ENCODE assay signal across 10 mouse cellular contexts in the genomic region with DNA sequence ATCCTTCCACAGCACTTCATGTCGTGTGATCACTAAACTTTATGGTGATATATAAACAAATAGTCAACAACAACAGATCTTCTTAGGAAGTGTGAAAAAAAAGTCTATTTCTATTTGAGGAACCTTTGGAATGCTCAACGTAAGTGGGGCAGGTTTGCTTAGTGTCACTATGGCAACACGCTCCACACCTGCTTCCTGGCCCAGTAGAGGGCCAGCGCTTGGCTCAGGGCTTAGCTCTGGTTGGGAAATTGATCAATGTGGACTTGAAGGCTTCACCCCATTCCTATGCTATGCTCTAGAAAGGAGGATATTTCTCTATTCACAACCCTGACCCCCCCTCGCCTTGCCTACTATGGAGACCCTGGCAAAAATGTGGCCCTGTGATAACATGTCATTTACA.
DNase-seq lines count a peak whose midpoint lies in the region; ATAC-seq lines count a peak whose summit lies in the region.
"Had no signal": no experiment of that assay in that cellular context is flagged by ENCODE, and none has a peak within 500 bp of the region (broad histone marks: within the 10 kb centered on the region; RNA-seq: fewer than 3 reads in every experiment).

No protein-coding gene starts in this region.

- H3K27ac ChIP-seq in forebrain, embryonic 15.5 days (replicated peaks): no peak overlapping the region
- H3K27ac ChIP-seq in limb, embryonic 13.5 days: no peak overlapping the region
- H3K27ac ChIP-seq in neural tube, embryonic 15.5 days (replicated peaks): 0 out of 2 replicates have a peak overlapping the region, but pooled peaks have one; percentile 11
- H3K27ac ChIP-seq: left cerebral cortex, adult 2 months had no signal

- 0 out of 2 replicates have a peak, but pooled peaks cover 6% of the 10 kb centered on the region for H3K4me1 ChIP-seq in forebrain, embryonic 15.5 days
- H3K4me1 ChIP-seq in limb, embryonic 13.5 days: peaks cover 18% of the 10 kb centered on the region
- H3K4me1 ChIP-seq in neural tube, embryonic 15.5 days: peaks cover 10% of the 10 kb centered on the region

- no peaks in the 10 kb centered on the region for H3K36me3 ChIP-seq in forebrain, embryonic 15.5 days
- no peaks in the 10 kb centered on the region for H3K36me3 ChIP-seq in limb, embryonic 13.5 days
- no peaks in the 10 kb centered on the region for H3K36me3 ChIP-seq in neural tube, embryonic 15.5 days

- peaks cover 5% of the 10 kb centered on the region; the same call in 1 of the 2 replicates for H3K27me3 ChIP-seq in forebrain, embryonic 15.5 days
- peaks cover 7% of the 10 kb centered on the region; the same call in 1 of the 2 replicates for H3K27me3 ChIP-seq in limb, embryonic 13.5 days
- no peaks in the 10 kb centered on the region for H3K27me3 ChIP-seq in neural tube, embryonic 15.5 days (replicated peaks)
- H3K27me3 ChIP-seq: CH12.LX had no signal

- ATAC-seq in forebrain, embryonic 15.5 days (replicated peaks): peak; percentile 68
- 0 out of 2 replicates have a peak, but pooled peaks have one; percentile 25 for ATAC-seq in limb, embryonic 13.5 days (ENCODE audit: low FRiP score, low read depth)
- ATAC-seq in neural tube, embryonic 15.5 days (ENCODE audit: low FRiP score): peak; percentile 58; the same call in 1 of the 2 replicates

- H3K9ac ChIP-seq in forebrain, embryonic 15.5 days (replicated peaks): no peak overlapping the region
- H3K9ac ChIP-seq in limb, embryonic 13.5 days: no peak overlapping the region
- H3K9ac ChIP-seq in neural tube, embryonic 15.5 days (replicated peaks): no peak overlapping the region

- 44% methylated on average over 5 of the region's 5 CpGs for WGBS in forebrain, embryonic 15.5 days
- WGBS in limb, embryonic 13.5 days: 49% methylated on average over 5 of the region's 5 CpGs
- 56% methylated on average over 5 of the region's 5 CpGs for WGBS in neural tube, embryonic 15.5 days

- H3K4me2 ChIP-seq in forebrain, embryonic 15.5 days (replicated peaks): no peak overlapping the region
- no peak overlapping the region for H3K4me2 ChIP-seq in limb, embryonic 13.5 days (replicated peaks)
- H3K4me2 ChIP-seq in neural tube, embryonic 15.5 days: no peak overlapping the region

- no peaks in the 10 kb centered on the region for H3K9me3 ChIP-seq in forebrain, embryonic 15.5 days
- peaks cover 5% of the 10 kb centered on the region; the same call in 1 of the 2 replicates for H3K9me3 ChIP-seq in limb, embryonic 13.5 days
- H3K9me3 ChIP-seq in neural tube, embryonic 15.5 days (replicated peaks): no peaks in the 10 kb centered on the region

- no peak overlapping the region for H3K4me3 ChIP-seq in forebrain, embryonic 15.5 days
- no peak overlapping the region for H3K4me3 ChIP-seq in limb, embryonic 13.5 days
- H3K4me3 ChIP-seq in neural tube, embryonic 15.5 days (replicated peaks): no peak overlapping the region
- H3K4me3 ChIP-seq: left cerebral cortex, adult 2 months had no signal

- DNase-seq in lung, adult 18-20 months: peak; percentile 14 to 47
- DNase-seq in lung, postnatal 4 days: no peak
- no peak for DNase-seq in ovary, postnatal 14 days (ENCODE audit: low spot score)
- no peak for DNase-seq in layer of hippocampus, adult 9-10 months (ENCODE audit: low spot score)
- no peak for DNase-seq in urinary bladder, adult 18-20 months (ENCODE audit: low spot score in 2 of 2)

Comparison
In these comparisons a context has a peak if more than half of its experiments do, and no peak if none do; other contexts are left out.
1. DNase-seq: peak in lung, adult 18-20 months (2 of 2); none in lung, postnatal 4 days (0 of 2), ovary, postnatal 14 days (single experiment), layer of hippocampus, adult 9-10 months (single experiment) and urinary bladder, adult 18-20 months (0 of 2).
2. Peak in every context shown above with its lines, with median percentiles within 50 percentile points of each other: ATAC-seq.